8 mouse cellular contexts compared by ENCODE assay signal in genomic region chr12:52603695-52604255, GRCm38 (mm10).
A peak's percentile ranks its signal among the peaks of the same experiment; 100 is the strongest.
DNase-seq lines count a peak whose midpoint lies in the region; ATAC-seq and TF ChIP-seq lines count a peak whose summit lies in the region.

No protein-coding gene starts in this region.

- WGBS in intestine, embryonic 16.5 days: under 1% methylated on average over 21 of the region's 21 CpGs
- WGBS in limb, embryonic 11.5 days: under 1% methylated on average over 21 of the region's 21 CpGs
- 0% methylated on average over 21 of the region's 21 CpGs for WGBS in midbrain, embryonic 14.5 days

- H3K27ac ChIP-seq in intestine, embryonic 16.5 days (ENCODE audit: low read length): peak overlapping the region; percentile 94
- peak overlapping the region; percentile 87 for H3K27ac ChIP-seq in limb, embryonic 11.5 days (replicated peaks; ENCODE audit: low read depth, low read length)
- peak overlapping the region; percentile 94 for H3K27ac ChIP-seq in midbrain, embryonic 14.5 days (replicated peaks; ENCODE audit: low read depth, low read length)

- no peak for TF ChIP-seq CTCF in G1E (IDR thresholded peaks at IDR 0.05; ENCODE audit: low read depth, low read length)

- peak; percentile 32 for ATAC-seq in G1E (ENCODE audit: extremely low read depth, insufficient number of reproducible peaks, low FRiP score, poor library complexity, severe bottlenecking)
- peak; percentile 74 for ATAC-seq in intestine, embryonic 16.5 days
- ATAC-seq in limb, embryonic 11.5 days (ENCODE audit: insufficient number of reproducible peaks, low FRiP score, low TSS enrichment, low read depth): peak; percentile 82
- ATAC-seq in midbrain, embryonic 14.5 days (ENCODE audit: low FRiP score, low TSS enrichment): peak; percentile 83

- peak; percentile 95 for DNase-seq in 416B (ENCODE audit: low read depth)
- DNase-seq in G1E (ENCODE audit: low spot score): peak; percentile 34
- peak; percentile 81 for DNase-seq in embryo, embryonic 10.5 days (ENCODE audit: low spot score)
- peak; percentile 18 for DNase-seq in gastrocnemius, postnatal 10 days
- no peak for DNase-seq in limb, embryonic 11.5 days (ENCODE audit: low spot score)
- peak; percentile 82 for DNase-seq in midbrain, embryonic 14.5 days
- DNase-seq in thymus, postnatal 0 days (ENCODE audit: low spot score): no peak

- H3K9me3 ChIP-seq in G1E (replicated peaks): no peaks in the 10 kb centered on the region
- H3K9me3 ChIP-seq in intestine, embryonic 16.5 days (ENCODE audit: control insufficient read depth, low read length): no peaks in the 10 kb centered on the region
- H3K9me3 ChIP-seq in limb, embryonic 11.5 days (ENCODE audit: control insufficient read depth, low read length): no peaks in the 10 kb centered on the region
- no peaks in the 10 kb centered on the region for H3K9me3 ChIP-seq in midbrain, embryonic 14.5 days (ENCODE audit: control insufficient read depth, low read length)

- peak overlapping the region; percentile 63 for H3K4me2 ChIP-seq in intestine, embryonic 16.5 days (ENCODE audit: low read depth, low read length)
- H3K4me2 ChIP-seq in limb, embryonic 11.5 days (ENCODE audit: low read depth, severe bottlenecking): peak overlapping the region; percentile 42
- H3K4me2 ChIP-seq in midbrain, embryonic 14.5 days (ENCODE audit: low read length): peak overlapping the region; percentile 69

- no peaks in the 10 kb centered on the region for H3K27me3 ChIP-seq in G1E (ENCODE audit: insufficient read depth, low read length)
- no peaks in the 10 kb centered on the region for H3K27me3 ChIP-seq in intestine, embryonic 16.5 days (replicated peaks; ENCODE audit: control insufficient read depth, insufficient read depth, low read length)
- H3K27me3 ChIP-seq in limb, embryonic 11.5 days (ENCODE audit: control insufficient read depth, insufficient read depth, low read length): no peaks in the 10 kb centered on the region
- no peaks in the 10 kb centered on the region for H3K27me3 ChIP-seq in midbrain, embryonic 14.5 days (ENCODE audit: control insufficient read depth, insufficient read depth, low read length)

- H3K9ac ChIP-seq in intestine, embryonic 16.5 days (ENCODE audit: low read depth, low read length): peak overlapping the region; percentile 77
- H3K9ac ChIP-seq in limb, embryonic 11.5 days (ENCODE audit: low read length): peak overlapping the region; percentile 64
- H3K9ac ChIP-seq in midbrain, embryonic 14.5 days (replicated peaks; ENCODE audit: low read length): peak overlapping the region; percentile 89

- peaks cover 25% of the 10 kb centered on the region for H3K4me1 ChIP-seq in G1E (ENCODE audit: insufficient read depth, low read depth, low read length)
- 0 out of 2 replicates have a peak, but pooled peaks cover 3% of the 10 kb centered on the region for H3K4me1 ChIP-seq in intestine, embryonic 16.5 days (ENCODE audit: control insufficient read depth, insufficient read depth, low read length)
- H3K4me1 ChIP-seq in limb, embryonic 11.5 days (ENCODE audit: control insufficient read depth, insufficient read depth, low read length): 0 out of 2 replicates have a peak, but pooled peaks cover 5% of the 10 kb centered on the region
- H3K4me1 ChIP-seq in midbrain, embryonic 14.5 days (ENCODE audit: control insufficient read depth, insufficient read depth, low read length): 0 out of 2 replicates have a peak, but pooled peaks cover 10% of the 10 kb centered on the region

- H3K36me3 ChIP-seq in G1E (replicated peaks): no peaks in the 10 kb centered on the region
- no peaks in the 10 kb centered on the region for H3K36me3 ChIP-seq in intestine, embryonic 16.5 days (ENCODE audit: control insufficient read depth, insufficient read depth, low read length)
- no peaks in the 10 kb centered on the region for H3K36me3 ChIP-seq in limb, embryonic 11.5 days (ENCODE audit: control insufficient read depth, insufficient read depth, low read length)
- no peaks in the 10 kb centered on the region for H3K36me3 ChIP-seq in midbrain, embryonic 14.5 days (ENCODE audit: control insufficient read depth, insufficient read depth, low read length)

- peak overlapping the region; percentile 78 for H3K4me3 ChIP-seq in G1E (ENCODE audit: low read depth, low read length)
- H3K4me3 ChIP-seq in intestine, embryonic 16.5 days (ENCODE audit: low read length): peak overlapping the region; percentile 70
- peak overlapping the region; percentile 90 for H3K4me3 ChIP-seq in limb, embryonic 11.5 days (ENCODE audit: low read depth, low read length)
- H3K4me3 ChIP-seq in midbrain, embryonic 14.5 days (replicated peaks; ENCODE audit: low read depth, low read length): peak overlapping the region; percentile 91

Comparison
In these comparisons a context has a peak if more than half of its experiments do, and no peak if none do; other contexts are left out.
1. DNase-seq: peak in 416B (single experiment), G1E (single experiment), embryo, embryonic 10.5 days (single experiment), gastrocnemius, postnatal 10 days (single experiment) and midbrain, embryonic 14.5 days (single experiment); none in limb, embryonic 11.5 days (single experiment) and thymus, postnatal 0 days (single experiment).
2. ATAC-seq: peak in every context shown above with its lines; median percentile 83 in midbrain, embryonic 14.5 days; 82 in limb, embryonic 11.5 days; 74 in intestine, embryonic 16.5 days; 32 in G1E.
3. Peak in every context shown above with its lines, with median percentiles within 50 percentile points of each other: H3K4me3 ChIP-seq, H3K27ac ChIP-seq, H3K4me2 ChIP-seq and H3K9ac ChIP-seq.